Comparison of ENCODE assay signal across 8 mouse cellular contexts in genomic region chr17:29704781-29705180, GRCm38 (mm10). TPM values are rescaled to one million over a fixed set of nuclear protein-coding genes. Genes with fewer than 3 reads are reported as not detected.
A peak's percentile ranks its signal among the peaks of the same experiment; 100 is the strongest.
DNase-seq lines count a peak whose midpoint lies in the region; ATAC-seq and TF ChIP-seq lines count a peak whose summit lies in the region.

No protein-coding gene starts in this region.

- no peak overlapping the region for H3K4me2 ChIP-seq in intestine, postnatal 0 days (replicated peaks; ENCODE audit: low read depth)
- H3K4me2 ChIP-seq in liver, postnatal 0 days (ENCODE audit: low read depth, low read length): no peak overlapping the region

- no peaks in the 10 kb centered on the region for H3K27me3 ChIP-seq in forebrain, embryonic 10.5 days (ENCODE audit: poor library complexity, severe bottlenecking)
- H3K27me3 ChIP-seq in intestine, postnatal 0 days (replicated peaks; ENCODE audit: control insufficient read depth, insufficient read depth, low read length): no peaks in the 10 kb centered on the region
- no peaks in the 10 kb centered on the region for H3K27me3 ChIP-seq in liver, postnatal 0 days (ENCODE audit: insufficient read depth, low read length)

- ATAC-seq in intestine, postnatal 0 days: no peak
- ATAC-seq in liver, postnatal 0 days: peak; percentile 56
- peak; percentile 36; the same call in 1 of the 2 replicates for ATAC-seq in neutrophil, adult 5-6 weeks (ENCODE audit: extremely low read depth, insufficient number of reproducible peaks, low FRiP score, poor library complexity, severe bottlenecking)

- peaks cover 50% of the 10 kb centered on the region for H3K4me1 ChIP-seq in forebrain, embryonic 10.5 days
- H3K4me1 ChIP-seq in intestine, postnatal 0 days (replicated peaks; ENCODE audit: control insufficient read depth, insufficient read depth, low read length): no peaks in the 10 kb centered on the region
- H3K4me1 ChIP-seq in liver, postnatal 0 days (ENCODE audit: insufficient read depth): 0 out of 2 replicates have a peak, but pooled peaks cover 2% of the 10 kb centered on the region

- peak; percentile 67 for DNase-seq in ovary, postnatal 36 days (ENCODE audit: low spot score)
- DNase-seq in ovary, adult 18-20 months (ENCODE audit: low spot score): no peak
- peak; percentile 73 for DNase-seq in brain, adult 2 months (ENCODE audit: low read depth, low spot score)
- peak; percentile 57 for DNase-seq in forebrain, embryonic 10.5 days (ENCODE audit: extremely low spot score, low spot score)
- peak; percentile 66 for DNase-seq in liver, postnatal 0 days
- DNase-seq in yolk sac, embryonic 10.5 days (ENCODE audit: low spot score): no peak

- TF ChIP-seq CTCF in intestine, postnatal 0 days (IDR thresholded peaks at IDR 0.05; ENCODE audit: low read depth): peak; percentile 92
- TF ChIP-seq CTCF in liver, postnatal 0 days (IDR thresholded peaks at IDR 0.05; ENCODE audit: low read depth): peak; percentile 86

- no peak overlapping the region for H3K4me3 ChIP-seq in forebrain, embryonic 10.5 days
- no peak overlapping the region for H3K4me3 ChIP-seq in intestine, postnatal 0 days (ENCODE audit: low read depth, low read length)
- H3K4me3 ChIP-seq in liver, postnatal 0 days (ENCODE audit: low read depth, low read length): no peak overlapping the region

- peaks cover 60% of the 10 kb centered on the region for H3K36me3 ChIP-seq in forebrain, embryonic 10.5 days (replicated peaks)
- H3K36me3 ChIP-seq in intestine, postnatal 0 days (ENCODE audit: control insufficient read depth, insufficient read depth): peaks cover 43% of the 10 kb centered on the region
- H3K36me3 ChIP-seq in liver, postnatal 0 days (replicated peaks; ENCODE audit: insufficient read depth, low read length): peaks cover 45% of the 10 kb centered on the region

- no peak for TF ChIP-seq EP300 in liver, postnatal 0 days (IDR thresholded peaks at IDR 0.05; ENCODE audit: low read depth)

- H3K27ac ChIP-seq in forebrain, embryonic 10.5 days: no peak overlapping the region
- no peak overlapping the region for H3K27ac ChIP-seq in intestine, postnatal 0 days (ENCODE audit: low read depth, low read length)
- H3K27ac ChIP-seq in liver, postnatal 0 days (ENCODE audit: low read depth): no peak overlapping the region

- H3K9ac ChIP-seq in intestine, postnatal 0 days (ENCODE audit: low read depth, low read length): no peak overlapping the region
- no peak overlapping the region for H3K9ac ChIP-seq in liver, postnatal 0 days (replicated peaks)

- no peaks in the 10 kb centered on the region for H3K9me3 ChIP-seq in forebrain, embryonic 10.5 days
- H3K9me3 ChIP-seq in intestine, postnatal 0 days (ENCODE audit: control insufficient read depth): no peaks in the 10 kb centered on the region
- no peaks in the 10 kb centered on the region for H3K9me3 ChIP-seq in liver, postnatal 0 days (ENCODE audit: low read length)

- 32% methylated on average over 3 of the region's 3 CpGs for WGBS in forebrain, embryonic 10.5 days
- WGBS in intestine, postnatal 0 days: 38% methylated on average over 3 of the region's 3 CpGs
- WGBS in liver, postnatal 0 days (ENCODE audit: insufficient replicate concordance): 46% methylated on average over 3 of the region's 3 CpGs

RNA-seq across cellular contexts. Expression of gene Ccdc167, which starts 12.1 kb away (rescaled TPM):
- 16.0 and 17.9 TPM in 2 replicates for polyA plus RNA-seq in forebrain, embryonic 10.5 days (2016; fragmentation: Nextera tagmentation; extraction: Ambion mirVana)
- 5.9 and 6.6 TPM in 2 replicates for polyA plus RNA-seq in intestine, postnatal 0 days (2015; fragmentation: Nextera tagmentation; extraction: Ambion mirVana)
- 4.2 and 4.6 TPM in 2 replicates for polyA plus RNA-seq in liver, postnatal 0 days (2015; fragmentation: Nextera tagmentation; extraction: Ambion mirVana)
- total RNA-seq in neutrophil, adult 5-6 weeks (2017): 9.7 and 16.4 TPM in 2 replicates

RNA-seq across cellular contexts. Expression of gene Cmtr1, which starts 44.4 kb away (rescaled TPM):
- polyA plus RNA-seq in forebrain, embryonic 10.5 days (2016; fragmentation: Nextera tagmentation; extraction: Ambion mirVana): 139 and 156 TPM in 2 replicates
- polyA plus RNA-seq in intestine, postnatal 0 days (2015; fragmentation: Nextera tagmentation; extraction: Ambion mirVana): 68.9 and 70.4 TPM in 2 replicates
- polyA plus RNA-seq in liver, postnatal 0 days (2015; fragmentation: Nextera tagmentation; extraction: Ambion mirVana): 52.8 and 57.2 TPM in 2 replicates
- 499 and 528 TPM in 2 replicates for total RNA-seq in neutrophil, adult 5-6 weeks (2017)

Comparison
In these comparisons a context has a peak if more than half of its experiments do, and no peak if none do; other contexts are left out.
1. DNase-seq: peak in ovary, postnatal 36 days (single experiment), brain, adult 2 months (single experiment), forebrain, embryonic 10.5 days (single experiment) and liver, postnatal 0 days (single experiment); none in ovary, adult 18-20 months (single experiment) and yolk sac, embryonic 10.5 days (single experiment).